Mouse (Mus musculus) spleen, adult 12 weeks (tissue): ENCODE data around the gene Prtn3.
A peak's percentile ranks its signal among the peaks of the same experiment; 100 is the strongest.

Source experiments
- DNase-seq: peaks from one replicate; pipeline ENCODE4 v3.0.0; 2022; ENCODE audit warnings: low spot score

Prtn3 gene

DNA sequence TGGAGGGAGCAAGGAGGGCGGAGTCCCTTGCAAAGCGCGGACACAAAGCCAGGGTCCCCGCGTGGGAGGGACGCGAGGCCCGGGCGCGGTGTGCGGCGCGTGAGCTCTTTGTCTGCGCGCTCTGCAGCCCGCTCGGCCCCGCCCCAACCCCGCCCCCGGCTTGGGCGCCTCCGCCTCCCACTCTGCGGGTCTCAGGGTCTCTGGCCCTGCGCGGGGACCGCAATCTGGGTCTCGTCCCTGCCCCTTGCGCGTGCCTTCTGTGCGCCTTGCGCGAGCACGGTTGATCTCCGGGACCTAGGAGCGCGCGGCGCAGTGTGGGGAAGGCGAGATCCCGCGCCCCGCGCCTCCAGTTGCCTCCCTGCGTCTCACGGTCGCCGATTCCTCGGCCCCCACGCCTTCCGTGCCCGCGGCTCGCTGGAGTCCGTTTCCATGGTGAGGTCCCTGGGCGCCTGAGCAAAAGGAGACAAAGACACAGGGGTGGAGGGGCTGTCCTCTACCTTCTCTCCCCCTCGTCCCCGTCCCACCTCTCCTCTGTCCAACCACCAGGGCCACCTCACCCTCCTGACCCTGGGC is at the start of gene Prtn3, which contains the start of gene Plppr3:
Prtn3 (plus strand) TSS at position 187 of the 573 bp plus-strand sequence.
Plppr3 (minus strand) TSS at position 345 of the 573 bp plus-strand sequence.
- DNase-seq, result no peak

- DNase-seq, result no peak
Measured at GRCm38 (mm10) chr10:79831583-79831982, 42.7 kb upstream of the Prtn3 start.

DNA sequence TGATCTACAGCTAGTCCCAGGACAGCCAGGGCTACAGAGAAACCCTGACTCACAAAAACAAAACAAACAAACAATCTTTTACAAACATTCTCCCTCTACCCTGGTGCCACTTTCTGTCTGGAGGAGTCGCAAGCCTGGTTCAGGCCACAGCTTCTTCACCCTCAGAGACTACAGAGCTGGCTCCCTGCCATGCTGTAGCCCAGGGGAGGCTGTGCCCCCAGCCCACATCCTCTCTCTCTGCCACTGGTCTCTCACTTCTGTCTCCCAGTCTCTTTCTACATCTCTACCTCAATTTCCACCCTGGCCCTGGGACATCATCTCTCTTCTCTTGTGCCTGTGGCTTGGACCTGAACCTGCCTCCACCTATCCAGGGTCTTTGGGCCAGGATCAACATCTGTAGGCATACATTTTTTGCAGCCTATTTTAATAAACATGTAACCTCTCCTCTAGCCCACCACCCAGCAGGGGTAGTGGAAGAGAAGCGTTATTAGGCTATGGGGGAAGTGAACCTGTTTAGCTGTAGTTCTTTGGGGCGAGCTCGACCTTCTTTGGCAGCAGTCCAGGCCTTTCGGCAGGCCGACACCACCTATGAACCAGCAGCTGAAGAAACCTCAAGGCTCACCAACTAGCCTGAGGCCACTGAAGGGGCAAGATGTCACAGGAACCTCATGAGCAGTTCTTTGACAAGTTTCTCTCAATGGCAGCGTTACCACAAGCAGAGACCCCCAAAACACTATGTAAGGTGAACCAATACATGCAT is 42.1 kb upstream of the Prtn3 start:
- DNase-seq, result no peak

DNA sequence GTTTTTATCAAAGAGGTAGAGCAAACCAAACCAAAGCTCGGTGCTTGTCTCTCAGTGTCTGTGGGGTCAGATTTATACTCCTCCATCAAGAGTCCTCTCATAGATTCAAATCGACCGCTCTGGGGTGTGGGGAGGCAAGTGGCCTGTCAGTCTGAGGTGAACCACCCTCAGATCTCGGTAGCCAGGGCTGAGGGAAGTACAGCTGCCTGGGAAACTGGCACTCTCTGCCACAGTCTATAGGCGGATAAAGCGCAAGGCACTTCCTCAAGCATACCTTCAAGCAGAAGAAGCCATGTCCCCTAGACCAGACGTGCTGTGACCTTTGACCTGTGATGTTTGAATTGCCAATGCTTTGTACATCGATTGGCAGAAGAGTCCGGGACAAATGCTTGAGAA is 41.5 kb upstream of the Prtn3 start:
- no peak for DNase-seq

- DNase-seq, result peak; percentile 50
Measured at GRCm38 (mm10) chr10:79834769-79835398, 39.4 kb upstream of the Prtn3 start.

- no peak for DNase-seq
Measured at GRCm38 (mm10) chr10:79836918-79837317, 37.4 kb upstream of the Prtn3 start.

- DNase-seq, result no peak
Measured at GRCm38 (mm10) chr10:79838151-79838550, 36.1 kb upstream of the Prtn3 start.

DNA sequence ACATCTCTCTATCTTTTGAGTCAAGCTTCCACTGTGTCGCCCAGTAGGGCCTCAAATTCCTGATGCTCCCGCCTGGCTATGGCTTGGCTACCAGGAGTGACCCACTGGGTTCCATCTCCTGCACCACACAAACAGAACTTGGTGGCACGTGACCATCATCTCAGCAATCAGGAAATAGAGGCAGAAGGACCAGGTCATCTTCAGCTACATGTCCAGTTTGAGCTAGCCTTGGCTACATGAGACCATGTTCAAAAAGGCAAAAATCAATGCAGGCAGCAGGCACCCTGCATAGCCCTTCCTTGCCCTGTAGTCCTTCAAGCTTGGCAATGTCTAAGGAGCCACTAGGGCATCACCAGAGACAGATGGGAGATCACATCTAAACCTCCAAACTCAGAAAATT is 34.2 kb upstream of the Prtn3 start:
- DNase-seq, result no peak

DNA sequence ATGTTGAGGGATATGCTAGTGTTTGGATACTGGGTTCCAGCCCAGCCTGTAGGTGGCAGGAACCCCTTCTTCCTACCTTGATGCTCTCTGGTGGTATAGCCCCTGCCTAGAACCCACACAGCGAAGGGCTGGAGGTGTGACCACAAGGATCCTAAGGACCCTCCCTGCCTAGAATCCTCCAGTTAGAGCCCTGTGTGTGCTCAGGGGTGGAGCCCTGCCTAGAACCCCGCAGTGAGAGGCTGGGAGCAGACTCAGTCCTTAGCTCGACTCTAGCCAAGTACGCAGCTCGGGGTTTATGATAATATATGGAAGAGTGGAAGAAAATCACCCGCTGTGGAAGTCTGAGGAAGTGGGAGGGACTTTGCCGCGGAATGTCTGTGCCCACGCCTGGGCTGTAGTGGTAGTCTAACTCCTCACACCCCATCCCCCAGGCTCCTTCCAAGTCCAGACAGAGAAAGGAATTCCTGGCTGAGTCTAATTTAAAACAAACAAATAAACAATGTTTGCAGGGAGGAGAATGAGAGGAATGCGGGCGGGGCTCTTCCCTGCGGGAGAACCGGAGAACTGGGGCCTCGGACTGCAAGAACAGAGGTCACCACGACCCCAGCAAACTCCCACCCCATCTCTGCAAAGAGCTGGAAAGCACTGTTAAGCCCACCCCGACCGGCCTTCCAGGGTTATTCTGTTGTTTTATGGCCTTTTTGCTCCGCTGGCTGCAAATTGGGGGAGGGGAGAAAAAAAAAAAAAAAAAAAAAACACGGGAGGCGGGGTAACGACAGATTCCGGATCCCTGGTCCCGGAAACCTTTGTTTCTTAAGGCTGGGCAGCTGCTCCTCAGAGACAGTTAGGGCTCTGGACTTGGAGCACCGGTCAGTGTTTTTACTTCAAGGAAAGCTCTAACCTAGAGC is 33.4 kb upstream of the Prtn3 start:
- DNase-seq, result no peak

- DNase-seq, result no peak
Measured at GRCm38 (mm10) chr10:79842322-79842721, 32.0 kb upstream of the Prtn3 start.

GRCm38 (mm10) chr10:79843476-79843875 is 30.8 kb upstream of the Prtn3 start:
- DNase-seq, result no peak

GRCm38 (mm10) chr10:79846553-79846952 is 27.7 kb upstream of the Prtn3 start:
- no peak for DNase-seq

GRCm38 (mm10) chr10:79849941-79850628 is 24.2 kb upstream of the Prtn3 start:
- DNase-seq, result no peak

DNA sequence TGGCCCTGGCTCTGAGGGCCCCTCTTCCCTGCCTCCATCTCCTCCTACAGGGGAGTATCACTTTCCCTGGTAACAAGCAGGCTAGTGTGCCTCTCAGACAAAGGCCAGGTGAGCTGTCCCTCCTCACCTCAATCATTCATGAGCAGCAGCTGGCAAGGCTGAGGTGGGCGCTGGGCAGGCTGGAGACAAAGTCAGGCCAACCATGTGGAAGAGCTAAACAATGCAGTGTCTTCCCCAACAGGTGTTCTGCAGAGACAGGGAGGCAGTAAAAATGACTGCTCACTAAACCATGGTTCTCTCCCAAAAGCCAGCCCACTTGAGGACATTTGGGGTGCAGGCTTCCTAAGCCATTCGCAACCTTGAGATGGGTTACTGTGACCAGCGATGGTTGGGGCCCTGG is 22.6 kb upstream of the Prtn3 start:
- no peak for DNase-seq

DNA sequence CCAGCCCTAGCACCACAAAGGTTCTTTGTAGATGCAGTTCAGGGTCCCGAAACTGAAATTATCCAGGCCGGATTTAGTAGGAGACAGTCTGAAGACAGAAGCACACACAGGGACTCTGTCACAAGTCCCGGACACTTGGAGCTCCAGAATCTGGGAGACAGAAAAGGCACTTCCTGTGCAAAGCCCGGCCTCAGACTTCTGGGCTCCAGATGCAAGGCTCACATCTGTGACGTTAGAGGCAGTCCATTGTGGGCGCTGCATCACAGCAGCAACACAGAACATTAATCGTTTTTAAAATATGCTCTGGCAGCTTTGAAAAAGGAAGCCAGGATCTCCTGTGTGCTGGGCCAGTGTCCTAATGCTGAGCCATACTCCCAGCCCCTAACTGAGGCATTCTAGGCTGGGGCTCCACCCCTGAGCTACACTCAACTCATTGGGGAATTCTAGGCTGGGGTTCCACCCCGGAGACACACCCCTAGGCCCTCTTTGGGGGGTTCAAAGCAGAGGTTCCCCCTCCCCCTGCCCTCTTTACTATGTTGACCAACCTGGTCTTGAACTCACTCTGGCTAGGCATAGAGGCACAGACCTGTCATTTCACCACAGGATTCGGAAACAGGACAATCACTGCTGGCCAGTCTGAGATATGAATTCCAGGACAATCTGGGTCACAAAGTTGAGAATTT is 22.0 kb upstream of the Prtn3 start:
- no peak for DNase-seq

GRCm38 (mm10) chr10:79852827-79853226 is 21.4 kb upstream of the Prtn3 start:
- DNase-seq, result no peak

GRCm38 (mm10) chr10:79853392-79853791 is 20.9 kb upstream of the Prtn3 start:
- DNase-seq, result peak; percentile 40

DNA sequence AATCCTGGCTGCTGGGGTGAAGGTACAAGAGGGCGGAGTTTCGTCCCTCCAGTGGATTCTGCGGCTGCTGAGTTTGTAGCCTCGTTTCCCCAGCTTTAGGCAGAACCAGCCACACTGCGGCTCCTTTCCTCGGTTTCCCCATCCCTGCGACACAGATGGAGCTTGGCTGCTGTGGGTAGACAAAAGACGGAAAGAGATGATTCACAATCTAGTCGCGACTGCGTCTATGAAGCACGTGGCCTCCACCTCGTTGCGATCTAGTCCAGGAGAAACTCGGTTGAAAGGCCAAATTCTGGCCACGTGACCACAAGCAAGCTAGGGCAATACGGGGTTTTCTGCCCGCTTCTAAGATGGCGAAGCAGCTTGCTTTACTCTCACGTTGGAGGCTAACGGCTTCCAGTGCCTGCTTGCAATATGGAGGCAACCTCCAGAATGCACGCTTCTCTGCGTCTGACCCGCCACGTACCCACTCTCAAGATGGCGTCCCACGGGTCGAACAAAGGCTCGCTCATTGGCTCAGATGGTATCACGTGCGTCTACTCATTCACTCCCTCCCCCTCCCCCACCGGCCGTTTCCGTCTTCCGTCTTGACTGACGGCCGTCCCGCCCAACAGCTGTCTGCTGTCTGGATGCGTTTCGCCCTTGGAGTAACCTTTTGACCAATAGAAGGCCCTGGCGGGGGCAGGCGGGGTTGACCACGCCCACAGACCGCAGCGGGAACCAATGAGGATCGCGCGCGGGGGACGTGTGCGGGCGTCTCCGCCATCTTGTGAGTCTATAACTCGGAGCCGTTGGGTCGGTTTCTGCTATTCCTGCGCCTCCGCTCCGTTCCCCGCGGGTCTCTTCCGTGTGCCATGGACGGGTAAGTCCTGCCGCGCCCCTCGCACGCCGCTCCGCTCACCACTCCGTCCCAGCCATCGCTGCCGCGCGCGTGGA is 20.1 kb upstream of the Prtn3 start, which contains the start of gene Ptbp1:
Ptbp1 (plus strand) TSS at position 568 of the 936 bp plus-strand sequence.
- peak; percentile 98 for DNase-seq

DNA sequence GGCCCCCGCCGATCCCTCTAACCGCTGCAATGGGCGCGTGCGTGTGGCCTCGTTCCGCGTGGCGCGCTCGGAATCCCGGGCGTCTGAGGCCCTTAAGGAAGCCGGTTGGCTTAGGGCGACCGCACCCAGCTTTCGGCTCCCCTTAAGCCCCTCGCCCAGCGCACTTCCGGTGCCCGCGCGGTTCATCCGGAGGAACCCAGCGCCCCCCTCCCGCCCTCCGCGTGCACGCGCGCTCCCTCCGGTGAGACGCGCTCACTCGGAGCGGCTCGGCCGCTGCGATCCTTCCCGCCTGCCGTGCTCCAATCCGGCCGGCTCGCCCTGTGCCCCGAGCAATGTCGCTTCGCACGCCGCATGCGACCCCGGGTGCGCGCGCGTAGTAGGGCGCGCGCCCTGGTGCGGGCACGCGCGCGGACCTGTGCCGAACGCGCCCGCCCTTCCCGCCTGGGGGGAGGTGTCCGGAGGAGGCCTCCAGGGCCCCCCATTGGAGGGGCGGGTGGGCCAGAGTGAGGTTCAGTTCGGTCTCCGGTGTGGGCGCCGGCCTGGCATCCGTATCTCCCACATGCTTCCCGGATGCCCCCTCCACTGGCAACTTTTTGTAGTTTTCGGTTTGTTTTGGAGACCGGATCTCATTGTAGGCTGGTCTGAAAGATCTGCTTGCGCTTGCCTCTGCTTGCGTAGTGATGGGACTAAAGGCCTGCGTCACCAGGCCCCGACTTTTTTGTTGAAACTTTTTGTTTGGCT is 19.3 kb upstream of the Prtn3 start:
- peak; percentile 64 for DNase-seq
